Mouse (Mus musculus) kidney, embryonic 15.5 days (tissue): ENCODE data around the gene March1. TPM values are rescaled to one million over a fixed set of nuclear protein-coding genes. Genes with fewer than 3 reads are reported as not detected.
A peak's percentile ranks its signal among the peaks of the same experiment; 100 is the strongest.
"Not testable (repeated sequence)": the region's sequence is repeated elsewhere in the genome, so short reads cannot be mapped to it uniquely, and the experiment has no call there.

Experiments used
- ATAC-seq: fragments of 200-750 bp; cut with Nextera tagmentation; replicated peaks from 2 replicates; pipeline ENCODE4 v1.8.0; 2017; ENCODE audit warnings: moderate TSS enrichment; ENCODE audit not compliant: low FRiP score
- H3K27ac ChIP-seq: fragments of 300-500 bp; sonication (generic); 2 replicates; pipeline ENCODE4 v1.5.1; 2015; ENCODE audit warnings: mild to moderate bottlenecking, inconsistent platforms
- H3K27me3 ChIP-seq: fragments of 300-500 bp; sonication (generic); 2 replicates; pipeline ENCODE4 v1.6.1; 2015; ENCODE audit warnings: inconsistent platforms
- H3K36me3 ChIP-seq: fragments of 300-500 bp; sonication (generic); 2 replicates; pipeline ENCODE4 v1.6.1; 2015; ENCODE audit warnings: inconsistent platforms
- H3K4me1 ChIP-seq: fragments of 300-500 bp; sonication (generic); 2 replicates; pipeline ENCODE4 v1.6.1; 2015; ENCODE audit warnings: inconsistent platforms
- H3K4me2 ChIP-seq: fragments of 300-500 bp; sonication (generic); 2 replicates; pipeline ENCODE4 v1.6.1; 2015; ENCODE audit warnings: moderate library complexity, mild to moderate bottlenecking, inconsistent platforms
- H3K4me3 ChIP-seq: fragments of 300-500 bp; sonication (generic); replicated peaks from 2 replicates; pipeline ENCODE4 v1.5.1; 2015; ENCODE audit warnings: mild to moderate bottlenecking, inconsistent platforms
- H3K9ac ChIP-seq: fragments of 300-500 bp; sonication (generic); 2 replicates; pipeline ENCODE4 v1.6.1; 2015; ENCODE audit warnings: mild to moderate bottlenecking, inconsistent platforms
- H3K9me3 ChIP-seq: fragments of 300-500 bp; sonication (generic); replicated peaks from 2 replicates; pipeline ENCODE4 v1.6.1; 2016; ENCODE audit warnings: inconsistent platforms
- WGBS: fragments of 180-500 bp; shearing (Covaris S2); methylation state at CpG from one replicate; pipeline ENCODE4 v1.1.7; 2015; ENCODE audit warnings: mixed read lengths; 5-methylcytosine and 5-hydroxymethylcytosine counted together
- polyA plus RNA-seq: library from polyadenylated mRNA; unstranded; fragments of >200 nt; fragmentation: Nextera tagmentation; extraction: Ambion mirVana; gene quantifications from 2 replicates; pipeline ENCODE4 v1.2.1, GENCODE M21; 2015

The March1 gene
- polyA plus RNA-seq, 1 experiment from 2014 or later, result 0.49 TPM

DNA sequence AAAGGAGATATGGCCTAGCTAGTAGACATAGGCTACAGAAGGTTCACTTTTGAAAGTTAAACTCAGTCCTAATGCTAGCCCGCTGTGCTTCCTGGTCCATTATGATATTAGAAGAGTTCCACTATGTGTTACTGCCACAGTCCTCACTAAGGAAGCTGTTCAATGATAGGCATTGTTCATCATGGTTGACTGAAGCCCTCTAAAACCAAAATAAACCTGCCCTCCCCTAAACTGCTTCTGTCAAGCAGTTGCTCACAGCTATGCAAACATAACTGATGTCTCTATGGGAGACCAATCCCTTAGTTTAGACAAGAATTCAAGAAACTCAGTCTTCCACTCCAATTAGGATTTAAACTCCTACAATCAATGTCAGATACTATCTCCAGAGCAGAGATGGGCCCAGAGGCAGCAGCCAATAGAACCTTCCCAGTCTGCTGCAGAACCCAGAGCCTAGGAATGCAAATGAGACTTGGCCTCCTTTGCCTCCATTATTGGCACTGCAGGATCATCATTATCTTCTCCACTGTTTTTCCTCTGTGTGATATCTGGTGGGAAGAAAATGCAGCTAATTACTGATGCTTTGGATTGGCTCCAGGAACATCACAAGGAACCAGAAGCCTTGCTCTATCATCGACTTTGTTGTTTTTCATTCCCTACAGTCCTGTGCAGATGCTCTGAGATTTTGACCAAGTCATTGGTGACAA, 787.2 kb downstream of the March1 start:
- Histone ChIP-seq H3K36me3 (no peaks in the 10 kb centered on the region), H3K27me3 (no peaks in the 10 kb centered on the region), H3K9ac (no peak overlapping the region), H3K4me2 (no peak overlapping the region), H3K27ac (no peak overlapping the region), H3K9me3 (no peaks in the 10 kb centered on the region), H3K4me3 (no peak overlapping the region), H3K4me1 (no peaks in the 10 kb centered on the region)
- WGBS, result 76% methylated on average over 2 of the region's 2 CpGs
- no peak for ATAC-seq

DNA sequence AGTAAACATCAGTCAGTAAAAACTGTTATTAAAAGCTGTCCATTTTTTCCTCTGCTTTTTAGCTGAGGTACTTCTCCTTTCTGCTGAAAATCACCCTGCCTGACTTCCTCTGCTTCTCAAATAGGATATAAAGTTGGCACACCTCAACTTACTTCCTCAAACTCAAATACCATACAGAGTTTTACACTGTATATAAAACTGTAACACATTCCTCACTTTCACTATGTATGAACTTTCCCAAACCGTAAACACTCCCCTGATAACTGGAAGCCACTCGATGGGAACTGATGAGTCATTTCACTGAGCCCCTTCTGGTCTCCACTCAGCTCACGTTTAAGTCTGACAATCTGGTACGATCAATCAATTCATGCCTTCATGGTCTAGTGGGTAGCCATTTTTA, 788.1 kb downstream of the March1 start:
- 69% methylated on average over 4 of the region's 4 CpGs for WGBS
- H3K9ac ChIP-seq, result not testable (repeated sequence)

DNA sequence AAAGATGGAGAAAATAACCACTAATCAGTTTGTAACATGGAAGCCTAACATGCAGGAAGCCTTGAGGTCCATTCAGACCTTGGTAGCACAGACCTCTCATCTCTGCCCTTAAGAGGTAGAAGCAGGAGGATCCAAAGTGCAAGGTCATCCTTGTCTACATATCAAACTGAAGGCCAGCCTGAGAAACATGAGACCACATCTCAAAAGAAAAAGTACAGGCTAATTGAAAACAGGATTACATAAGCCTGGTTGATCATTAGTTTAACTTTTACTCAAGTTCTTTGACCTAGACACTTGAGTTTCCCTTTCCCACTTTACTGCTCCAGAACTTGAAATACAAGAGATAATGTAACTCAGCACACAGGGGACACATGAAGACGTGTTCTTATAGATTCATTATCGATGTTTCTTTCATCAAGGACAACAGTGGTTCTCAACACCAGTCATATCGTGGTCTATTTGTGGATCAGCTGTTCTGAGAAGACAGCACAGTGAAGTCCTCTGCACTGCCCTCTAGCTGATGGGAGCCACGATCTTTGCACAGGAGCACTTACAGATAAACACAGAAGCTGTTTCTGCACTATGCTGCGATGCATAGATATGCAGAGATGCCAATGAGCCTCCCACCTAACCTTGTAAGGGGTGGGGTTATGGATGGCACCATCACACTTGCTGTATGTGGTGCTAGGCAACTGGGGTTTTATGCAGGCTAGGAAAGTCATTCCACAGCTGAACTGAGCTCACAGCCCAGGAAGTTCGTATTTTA, 789.1 kb downstream of the March1 start:
- WGBS, result 82% methylated on average over 6 of the region's 6 CpGs
- Histone ChIP-seq H3K9ac (no peak overlapping the region), H3K9me3 (no peaks in the 10 kb centered on the region), H3K36me3 (no peaks in the 10 kb centered on the region), H3K4me1 (no peaks in the 10 kb centered on the region), H3K27me3 (no peaks in the 10 kb centered on the region), H3K27ac (no peak overlapping the region), H3K4me3 (no peak overlapping the region), H3K4me2 (no peak overlapping the region)
- no peak for ATAC-seq

More for the DNA sequence above, 788.1 kb downstream of the March1 start:
- not testable (repeated sequence) for H3K27me3 ChIP-seq, H3K27ac ChIP-seq, H3K9me3 ChIP-seq, H3K4me1 ChIP-seq, H3K4me3 ChIP-seq, H3K4me2 ChIP-seq, ATAC-seq, H3K36me3 ChIP-seq

DNA sequence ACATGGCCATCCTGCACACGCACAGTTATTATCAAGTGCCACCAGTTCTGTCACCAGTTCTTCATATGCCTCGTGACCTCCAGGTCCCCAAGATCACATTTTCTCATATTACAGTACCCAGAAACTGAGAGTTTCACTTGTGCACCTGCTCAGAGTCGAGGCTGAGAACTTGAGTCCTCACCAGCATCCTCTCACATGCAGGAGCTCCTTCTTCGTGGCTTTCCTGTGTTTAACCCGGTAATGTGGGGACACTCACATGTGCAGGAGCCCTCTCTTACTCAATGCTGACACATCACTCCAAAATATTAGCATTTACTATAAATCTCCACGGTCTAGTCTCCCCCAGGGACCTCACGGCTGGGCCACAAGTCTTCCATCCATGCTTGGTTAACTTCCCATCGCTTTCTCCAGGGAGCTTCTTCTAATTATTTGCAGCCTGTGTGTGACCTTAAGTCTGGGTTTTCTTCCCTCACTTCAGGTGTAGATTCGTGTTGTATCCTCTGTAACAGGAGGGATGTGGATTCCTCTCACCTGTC, 792.4 kb downstream of the March1 start:
- peak; percentile 25; the same call in 1 of the 2 replicates for ATAC-seq
- no peaks in the 10 kb centered on the region for H3K4me1 ChIP-seq
- 71% methylated on average over 9 of the region's 9 CpGs for WGBS

DNA sequence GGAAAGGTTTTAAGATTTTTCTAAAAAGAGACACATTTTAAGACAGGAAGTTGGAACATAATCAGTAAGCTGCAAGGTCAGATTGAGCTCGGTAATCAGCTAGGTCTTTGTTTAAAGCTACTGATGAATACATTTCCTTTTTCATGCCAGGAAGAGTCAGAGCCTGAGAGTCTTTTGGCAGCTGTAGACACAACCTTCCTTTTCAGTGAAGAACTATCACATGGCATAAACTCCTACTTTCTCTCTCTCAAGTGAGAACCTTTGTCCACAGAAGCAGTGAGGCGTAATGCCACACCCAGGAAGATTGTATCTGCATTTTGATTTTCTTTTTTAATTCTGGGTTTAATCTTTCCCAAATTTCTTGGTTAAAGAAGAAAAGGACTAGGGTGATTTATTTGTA, 795.4 kb downstream of the March1 start:
- no peaks in the 10 kb centered on the region for H3K36me3 ChIP-seq
- H3K4me3 ChIP-seq, result no peak overlapping the region
- H3K4me1 ChIP-seq, result no peaks in the 10 kb centered on the region
- no peak overlapping the region for H3K27ac ChIP-seq
- H3K9ac ChIP-seq, result no peak overlapping the region
- no peak for ATAC-seq
- 56% methylated on average over 2 of the region's 2 CpGs for WGBS
- no peaks in the 10 kb centered on the region for H3K9me3 ChIP-seq
- no peaks in the 10 kb centered on the region for H3K27me3 ChIP-seq
- H3K4me2 ChIP-seq, result no peak overlapping the region

More for the DNA sequence above, 792.4 kb downstream of the March1 start:
- Histone ChIP-seq H3K9ac (no peak overlapping the region), H3K4me2 (no peak overlapping the region), H3K4me3 (no peak overlapping the region), H3K27ac (peak overlapping the region; percentile 22; the same call in 1 of the 2 replicates), H3K27me3 (no peaks in the 10 kb centered on the region), H3K9me3 (no peaks in the 10 kb centered on the region), H3K36me3 (no peaks in the 10 kb centered on the region)

DNA sequence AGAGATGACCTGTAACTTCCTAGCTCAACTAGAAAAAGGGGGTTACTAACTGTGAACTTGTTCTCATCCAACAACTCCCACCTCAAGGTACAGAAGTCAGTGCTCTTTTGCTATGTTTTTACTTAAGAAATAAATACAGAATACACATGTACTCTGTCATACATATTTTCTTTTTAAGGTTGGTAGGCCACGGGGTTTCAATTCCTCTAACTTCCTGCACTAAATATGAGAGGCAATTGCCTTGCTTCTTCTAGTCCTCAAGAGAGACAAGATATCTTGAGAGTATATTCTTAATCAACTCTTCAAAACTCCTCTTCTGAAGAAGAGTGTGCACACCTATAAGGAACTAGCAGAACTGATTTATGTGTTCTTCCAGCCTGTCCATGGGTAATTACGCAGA, 797.5 kb downstream of the March1 start:
- H3K36me3 ChIP-seq, result no peaks in the 10 kb centered on the region
- H3K27me3 ChIP-seq, result no peaks in the 10 kb centered on the region
- H3K9ac ChIP-seq, result no peak overlapping the region
- WGBS, result 81% methylated on average over 2 of the region's 2 CpGs
- no peak overlapping the region for H3K4me3 ChIP-seq
- H3K4me2 ChIP-seq, result no peak overlapping the region
- no peak for ATAC-seq
- no peaks in the 10 kb centered on the region for H3K4me1 ChIP-seq
- no peak overlapping the region for H3K27ac ChIP-seq
- no peaks in the 10 kb centered on the region for H3K9me3 ChIP-seq

DNA sequence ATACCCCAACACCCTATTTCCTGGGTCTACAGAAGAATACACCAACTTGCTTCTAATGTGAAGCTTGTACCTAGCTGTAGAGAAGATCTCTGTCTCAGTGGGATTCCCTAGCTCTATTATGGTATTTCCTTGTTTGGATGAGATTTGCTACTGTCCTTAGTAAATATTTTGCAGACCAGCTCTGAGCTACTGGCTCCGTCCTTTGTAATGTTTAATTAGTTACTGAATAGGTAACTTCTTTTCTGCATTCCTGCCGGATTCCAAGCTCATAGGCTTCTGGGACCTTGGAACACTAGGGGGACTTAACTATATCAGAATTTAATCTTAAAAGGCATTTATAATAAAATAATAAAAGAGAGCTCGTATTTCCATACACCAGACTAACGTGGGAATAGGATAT, 799.9 kb downstream of the March1 start:
- ATAC-seq, H3K27ac ChIP-seq, H3K9ac ChIP-seq, H3K4me2 ChIP-seq, H3K4me1 ChIP-seq, H3K36me3 ChIP-seq, H3K9me3 ChIP-seq, H3K27me3 ChIP-seq, H3K4me3 ChIP-seq: not testable (repeated sequence)
- WGBS, result 80% methylated on average over 4 of the region's 4 CpGs

DNA sequence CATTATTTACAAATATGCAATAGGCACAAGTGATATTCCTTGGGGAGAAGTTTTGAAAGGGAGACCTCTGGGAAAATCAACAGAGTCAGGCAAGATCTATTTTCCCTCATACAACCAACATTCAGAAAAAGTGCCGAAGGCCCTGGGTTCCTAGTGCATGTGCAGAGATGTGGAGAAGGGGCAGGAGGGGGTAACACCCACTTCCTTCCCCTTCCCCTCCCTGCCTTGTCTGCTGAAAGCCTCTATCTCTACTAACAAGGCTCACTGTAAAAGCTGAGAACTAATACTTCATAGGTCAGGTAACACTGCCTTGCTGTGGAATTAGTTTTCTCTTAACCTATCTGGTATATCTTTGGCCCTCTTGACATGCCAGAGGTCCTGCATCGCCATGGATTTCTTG, 812.9 kb downstream of the March1 start:
- no peak for ATAC-seq
- Histone ChIP-seq H3K4me3 (no peak overlapping the region), H3K4me1 (no peaks in the 10 kb centered on the region), H3K36me3 (no peaks in the 10 kb centered on the region), H3K9ac (no peak overlapping the region), H3K4me2 (no peak overlapping the region), H3K9me3 (no peaks in the 10 kb centered on the region), H3K27me3 (no peaks in the 10 kb centered on the region), H3K27ac (no peak overlapping the region)
- WGBS, result 76% methylated on average over 2 of the region's 2 CpGs

DNA sequence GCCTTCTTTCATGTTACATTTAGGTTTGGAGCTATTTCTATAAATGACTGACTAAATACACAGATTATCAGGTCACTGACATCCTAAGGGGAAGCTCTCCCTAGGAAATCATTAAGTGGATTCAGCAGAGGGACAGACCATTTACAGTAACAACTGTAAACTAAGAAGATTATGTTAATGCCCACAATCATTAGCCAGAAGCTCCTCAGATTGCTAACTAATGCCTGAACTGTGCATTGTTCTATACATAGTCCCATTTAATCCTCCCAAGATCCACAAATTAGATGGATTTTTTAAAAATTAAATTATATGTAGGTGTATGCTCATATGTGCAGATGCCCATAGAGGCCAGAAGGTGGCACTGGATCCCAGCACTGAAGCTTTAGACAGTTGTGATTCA, 815.9 kb downstream of the March1 start:
- Histone ChIP-seq H3K36me3 (no peaks in the 10 kb centered on the region), H3K4me3 (no peak overlapping the region), H3K4me2 (no peak overlapping the region), H3K9ac (no peak overlapping the region), H3K27me3 (no peaks in the 10 kb centered on the region), H3K27ac (no peak overlapping the region), H3K9me3 (no peaks in the 10 kb centered on the region), H3K4me1 (no peaks in the 10 kb centered on the region)
- ATAC-seq, result no peak

DNA sequence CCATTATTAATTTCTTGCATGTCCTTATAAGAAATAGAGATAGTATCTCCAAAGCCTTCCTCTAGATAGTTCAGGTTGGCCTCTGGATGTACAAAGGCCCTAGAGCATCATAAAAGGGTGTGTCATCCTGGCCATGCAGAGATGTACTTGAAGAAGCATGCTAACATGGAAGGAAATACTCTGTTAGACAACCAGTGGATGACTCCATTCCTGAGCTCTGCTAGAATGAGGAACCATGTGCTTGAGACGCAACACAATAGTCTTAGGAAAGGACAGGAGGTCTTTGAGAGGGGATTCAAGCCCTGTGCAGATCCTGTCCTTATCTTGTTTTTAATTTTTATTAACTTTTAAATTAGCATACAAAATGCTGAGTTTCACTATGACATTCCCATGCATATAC, 819.1 kb downstream of the March1 start:
- no peak overlapping the region for H3K9ac ChIP-seq
- no peaks in the 10 kb centered on the region for H3K36me3 ChIP-seq
- no peak overlapping the region for H3K27ac ChIP-seq
- ATAC-seq, result no peak
- H3K9me3 ChIP-seq, result no peaks in the 10 kb centered on the region
- H3K4me2 ChIP-seq, result no peak overlapping the region
- no peaks in the 10 kb centered on the region for H3K4me1 ChIP-seq
- H3K27me3 ChIP-seq, result no peaks in the 10 kb centered on the region
- 88% methylated on average over 1 of the region's 1 CpGs for WGBS
- no peak overlapping the region for H3K4me3 ChIP-seq

DNA sequence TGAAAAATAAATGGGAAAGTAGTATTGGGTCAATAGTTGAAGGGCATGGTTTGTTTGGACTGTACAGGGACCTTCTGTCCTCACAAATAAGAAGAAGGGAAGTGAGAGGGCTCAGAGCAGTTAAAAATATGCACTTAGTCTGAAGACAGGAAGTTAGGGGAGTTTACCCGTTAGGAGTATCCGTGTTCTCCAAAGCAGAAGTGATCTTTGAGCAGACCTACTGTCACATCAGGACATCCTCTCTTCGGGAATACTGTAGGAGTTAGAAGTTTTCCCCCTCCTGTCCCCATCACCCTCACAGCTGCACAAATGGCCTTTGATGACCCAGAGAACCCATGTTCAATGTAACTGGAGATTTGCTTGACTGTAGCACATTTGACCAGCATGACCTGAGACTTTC, 820.2 kb downstream of the March1 start:
- ATAC-seq, result no peak
- Histone ChIP-seq H3K4me1 (no peaks in the 10 kb centered on the region), H3K9ac (no peak overlapping the region), H3K27me3 (no peaks in the 10 kb centered on the region), H3K36me3 (no peaks in the 10 kb centered on the region), H3K9me3 (no peaks in the 10 kb centered on the region), H3K4me2 (no peak overlapping the region), H3K4me3 (no peak overlapping the region), H3K27ac (no peak overlapping the region)
- 49% methylated on average over 3 of the region's 3 CpGs for WGBS

DNA sequence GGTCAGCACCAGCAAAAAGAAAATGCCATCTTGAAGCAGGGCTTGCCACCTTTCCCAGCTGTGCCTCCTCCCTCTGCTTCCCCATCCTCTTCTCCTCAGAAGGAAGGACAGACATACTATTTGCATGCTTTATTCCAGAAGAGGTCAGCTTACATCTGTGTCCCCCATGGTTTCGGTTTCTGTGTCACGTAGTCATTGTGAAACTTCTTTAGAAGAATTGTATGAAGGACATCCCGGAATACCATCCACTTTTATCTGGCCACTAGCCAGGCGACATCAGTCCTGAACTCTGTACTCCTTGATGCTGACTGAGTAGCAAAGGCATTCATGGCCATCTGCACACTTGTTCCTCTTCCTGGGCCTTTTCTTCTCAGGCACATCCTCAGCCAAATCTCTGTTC, 820.8 kb downstream of the March1 start:
- H3K4me2 ChIP-seq, result no peak overlapping the region
- H3K27me3 ChIP-seq, result no peaks in the 10 kb centered on the region
- 81% methylated on average over 4 of the region's 4 CpGs for WGBS
- no peak for ATAC-seq
- H3K4me1 ChIP-seq, result no peaks in the 10 kb centered on the region
- no peaks in the 10 kb centered on the region for H3K9me3 ChIP-seq
- no peak overlapping the region for H3K27ac ChIP-seq
- H3K36me3 ChIP-seq, result no peaks in the 10 kb centered on the region
- H3K4me3 ChIP-seq, result no peak overlapping the region
- no peak overlapping the region for H3K9ac ChIP-seq
